Mouse (Mus musculus) ES-CJ7 (cell line): ENCODE results near the gene Foxp1.

ENCODE experiments used
- DNase-seq: peaks from one replicate; pipeline ENCODE4 v3.0.0; 2011; ENCODE audit warnings: low read depth, low spot score

Foxp1 gene

DNA sequence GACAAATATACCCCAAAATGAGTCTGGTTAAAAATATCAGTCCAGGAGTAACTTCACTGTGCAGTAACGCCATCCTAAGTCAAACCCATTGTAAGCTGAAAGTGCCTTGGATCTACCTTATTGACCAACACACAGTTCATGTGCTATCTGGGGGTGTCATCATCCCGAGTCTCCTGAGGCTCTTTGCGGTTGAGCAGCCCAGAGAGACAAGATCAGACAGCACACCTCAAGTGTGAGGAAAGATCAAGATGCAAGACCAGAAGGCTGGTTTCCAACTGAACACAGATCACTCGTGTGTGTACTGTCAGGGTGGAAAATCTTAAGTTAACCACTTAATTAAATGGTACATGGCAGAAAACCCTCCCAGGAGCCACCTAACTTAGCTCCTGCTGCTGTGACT, 238.5 kb downstream of the Foxp1 start:
- no peak for DNase-seq

DNA sequence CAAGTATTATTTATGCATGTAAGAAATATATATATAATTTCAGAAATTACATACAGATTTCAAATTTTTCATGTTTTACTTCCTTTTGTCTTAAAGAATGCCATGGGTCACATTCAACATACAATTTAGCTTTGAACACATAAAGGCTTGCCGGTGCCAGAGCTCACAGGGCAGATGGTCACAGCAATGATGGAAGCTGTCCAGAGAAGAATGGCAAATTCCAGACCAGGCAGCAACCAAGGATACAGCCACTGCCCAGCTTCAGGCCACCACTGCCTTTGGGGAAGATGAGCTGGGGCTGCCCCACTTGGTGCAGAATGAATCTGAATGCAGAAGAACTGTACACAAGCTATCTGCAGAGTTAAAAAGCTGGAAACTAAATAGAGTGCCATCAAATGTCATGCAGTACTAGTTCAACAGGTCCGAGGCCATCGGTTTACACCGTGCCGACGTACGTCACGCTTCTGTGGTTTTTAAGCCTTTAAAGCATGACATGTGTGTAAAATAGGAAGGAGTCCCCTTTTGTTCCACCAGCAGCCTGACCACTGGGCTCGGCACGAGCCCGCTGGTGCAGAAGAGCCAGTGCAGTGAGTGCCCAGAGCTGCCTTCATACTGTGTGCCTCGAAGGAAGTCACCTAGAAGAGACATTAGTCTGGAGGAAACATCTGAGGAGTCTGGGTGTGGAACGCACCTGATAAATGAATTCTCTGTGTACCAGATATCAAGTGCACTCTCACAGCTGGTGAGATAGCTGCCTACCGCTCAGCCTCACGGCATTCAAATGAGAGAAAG, 239.5 kb downstream of the Foxp1 start:
- DNase-seq: no peak

GRCm38 (mm10) chr6:99281433-99281832, 241.1 kb downstream of the Foxp1 start:
- no peak for DNase-seq

- DNase-seq: no peak
Observed at GRCm38 (mm10) chr6:99280619-99281018, 241.9 kb downstream of the Foxp1 start.

GRCm38 (mm10) chr6:99277251-99277650, 245.3 kb downstream of the Foxp1 start:
- DNase-seq: no peak

- no peak for DNase-seq
Observed at GRCm38 (mm10) chr6:99276297-99276653, 246.2 kb downstream of the Foxp1 start.

DNA sequence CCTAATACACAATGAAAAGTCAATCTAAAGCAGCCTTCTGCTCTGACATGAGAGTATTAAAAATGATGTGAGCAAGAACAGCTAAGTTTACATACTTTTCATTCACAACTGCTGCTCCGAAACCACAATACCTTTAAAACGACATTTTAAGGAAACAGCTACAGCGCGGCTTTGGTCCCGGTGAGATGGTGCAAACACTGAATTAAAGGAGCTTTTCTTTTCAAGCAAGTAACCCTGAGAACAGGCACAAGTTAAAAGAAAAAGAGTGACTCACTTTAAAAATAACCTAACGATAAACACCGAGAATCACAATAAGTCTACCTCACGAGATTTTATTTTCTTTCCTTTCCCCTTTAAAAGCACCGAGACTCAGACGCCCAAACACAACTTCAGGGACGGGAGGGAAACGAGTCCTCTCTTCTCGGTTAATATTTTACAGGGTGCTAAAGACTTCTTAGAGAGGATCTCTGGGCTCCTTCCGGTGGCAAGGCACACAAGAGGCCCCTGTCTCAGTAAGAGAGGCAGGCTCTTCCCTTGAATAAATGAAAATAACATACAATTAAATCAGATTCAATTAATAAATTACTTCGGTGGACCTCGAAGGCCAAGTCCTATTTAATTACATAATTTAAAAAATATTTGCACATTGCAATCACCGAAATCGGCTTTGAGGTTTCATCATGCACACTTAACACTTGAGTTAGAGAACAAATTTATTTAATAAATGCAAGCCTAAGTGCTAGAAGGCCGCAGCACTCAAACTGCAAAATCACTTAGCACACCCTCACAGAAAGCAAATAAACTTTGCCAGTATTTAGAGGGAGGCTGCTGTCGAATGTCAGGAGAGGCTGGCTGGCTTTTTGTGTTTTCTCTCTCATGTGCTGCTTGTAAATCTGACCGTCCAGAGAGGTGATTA, 246.9 kb downstream of the Foxp1 start:
- no peak for DNase-seq

GRCm38 (mm10) chr6:99274667-99275066, 247.9 kb downstream of the Foxp1 start:
- no peak for DNase-seq

GRCm38 (mm10) chr6:99274222-99274621, 248.3 kb downstream of the Foxp1 start:
- no peak for DNase-seq

GRCm38 (mm10) chr6:99273177-99273576, 249.3 kb downstream of the Foxp1 start:
- DNase-seq: no peak

- no peak for DNase-seq
Observed at GRCm38 (mm10) chr6:99272174-99272573, 250.3 kb downstream of the Foxp1 start.

DNA sequence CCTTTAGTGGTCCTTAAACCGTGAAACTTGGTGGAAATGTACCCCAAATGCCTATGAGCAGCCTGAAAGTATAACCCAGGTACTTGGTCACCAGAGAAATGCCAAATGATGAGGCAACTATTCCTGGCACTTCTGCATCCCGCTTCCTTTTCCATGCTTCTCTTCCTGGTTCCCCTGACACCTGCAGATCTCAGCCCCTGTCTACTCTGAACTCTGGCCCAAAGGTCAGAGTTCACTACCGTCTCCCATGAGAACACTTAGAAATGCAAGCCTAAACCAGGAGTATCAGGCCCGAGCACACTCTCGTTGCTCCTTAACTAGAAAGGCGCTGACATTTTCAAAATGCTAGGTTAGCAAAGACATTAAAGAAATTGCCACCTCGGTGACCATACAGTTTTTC, 250.8 kb downstream of the Foxp1 start:
- DNase-seq: no peak

DNA sequence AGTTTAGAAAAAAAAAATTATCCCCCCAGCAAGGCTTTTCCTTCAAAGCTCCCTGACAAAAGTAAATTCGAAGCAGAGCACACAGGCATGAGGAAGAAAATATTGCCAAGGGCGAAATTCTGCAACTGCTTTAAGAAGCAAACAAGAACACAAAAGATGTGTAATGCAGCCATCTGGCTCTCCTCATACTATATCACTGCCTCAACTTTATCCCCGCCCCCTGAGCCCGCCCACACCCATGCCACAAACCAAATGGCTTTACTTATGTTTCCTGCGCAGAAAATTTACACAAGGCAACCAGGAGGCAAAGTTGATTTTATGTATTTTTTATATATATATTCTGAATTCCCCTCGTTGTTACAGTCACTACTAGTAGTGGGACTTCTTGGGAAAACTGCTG, 252.6 kb downstream of the Foxp1 start:
- no peak for DNase-seq

GRCm38 (mm10) chr6:99268171-99269061, 254.1 kb downstream of the Foxp1 start:
- DNase-seq: no peak

DNA sequence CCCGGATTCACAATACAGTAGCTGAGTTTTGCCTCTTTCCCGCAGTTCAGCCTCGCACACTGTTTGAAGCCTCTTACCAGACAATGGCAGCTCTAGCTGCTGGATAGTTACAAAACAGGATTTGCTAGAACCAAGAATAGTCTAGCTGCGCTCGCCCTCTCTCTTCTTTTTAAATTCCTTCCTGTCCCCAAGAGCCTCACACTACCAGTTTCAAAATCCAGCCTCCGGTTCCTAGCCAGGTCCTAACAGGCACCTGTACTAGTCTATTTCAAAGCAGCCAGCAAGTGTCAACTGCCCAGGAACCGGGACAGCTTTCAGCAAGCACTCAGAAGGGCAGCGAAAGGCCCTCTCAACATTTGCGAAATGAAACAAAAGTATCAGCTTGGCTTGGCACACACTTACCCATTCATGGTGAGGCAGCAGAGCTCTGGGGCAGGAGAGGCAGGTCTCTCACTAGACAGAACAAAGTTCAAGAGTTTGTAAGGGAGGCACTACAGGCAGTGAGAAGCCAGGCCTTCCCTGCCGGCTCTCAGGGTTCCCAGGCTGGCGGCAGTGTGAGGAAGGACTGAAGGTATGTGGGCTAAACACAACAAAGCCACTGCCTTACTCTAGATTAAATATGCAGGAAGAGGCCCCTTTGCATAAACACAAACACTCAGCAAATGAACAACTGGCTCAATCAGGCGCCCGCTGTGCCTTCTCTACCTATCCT, 256.4 kb downstream of the Foxp1 start:
- DNase-seq: peak; percentile 50

DNA sequence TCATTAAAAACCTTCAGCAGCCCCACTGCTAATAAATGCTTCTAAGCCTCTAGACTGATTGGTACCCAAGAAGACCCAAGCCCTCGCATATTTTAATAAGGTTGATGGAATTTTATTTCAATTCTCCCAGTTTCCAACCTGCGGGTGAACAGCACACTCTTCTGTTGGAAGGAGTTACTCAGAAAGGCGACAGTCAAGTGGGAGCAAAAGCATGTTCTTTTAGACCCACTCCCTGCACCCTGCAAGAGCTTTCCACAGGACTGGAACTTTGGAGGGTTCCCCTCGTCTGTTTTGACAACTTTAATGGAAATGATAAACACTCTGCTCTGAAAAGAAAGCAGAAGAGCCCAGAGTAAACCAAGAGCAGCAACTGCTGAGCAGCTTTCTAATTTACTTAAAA, 257.3 kb downstream of the Foxp1 start:
- no peak for DNase-seq

DNA sequence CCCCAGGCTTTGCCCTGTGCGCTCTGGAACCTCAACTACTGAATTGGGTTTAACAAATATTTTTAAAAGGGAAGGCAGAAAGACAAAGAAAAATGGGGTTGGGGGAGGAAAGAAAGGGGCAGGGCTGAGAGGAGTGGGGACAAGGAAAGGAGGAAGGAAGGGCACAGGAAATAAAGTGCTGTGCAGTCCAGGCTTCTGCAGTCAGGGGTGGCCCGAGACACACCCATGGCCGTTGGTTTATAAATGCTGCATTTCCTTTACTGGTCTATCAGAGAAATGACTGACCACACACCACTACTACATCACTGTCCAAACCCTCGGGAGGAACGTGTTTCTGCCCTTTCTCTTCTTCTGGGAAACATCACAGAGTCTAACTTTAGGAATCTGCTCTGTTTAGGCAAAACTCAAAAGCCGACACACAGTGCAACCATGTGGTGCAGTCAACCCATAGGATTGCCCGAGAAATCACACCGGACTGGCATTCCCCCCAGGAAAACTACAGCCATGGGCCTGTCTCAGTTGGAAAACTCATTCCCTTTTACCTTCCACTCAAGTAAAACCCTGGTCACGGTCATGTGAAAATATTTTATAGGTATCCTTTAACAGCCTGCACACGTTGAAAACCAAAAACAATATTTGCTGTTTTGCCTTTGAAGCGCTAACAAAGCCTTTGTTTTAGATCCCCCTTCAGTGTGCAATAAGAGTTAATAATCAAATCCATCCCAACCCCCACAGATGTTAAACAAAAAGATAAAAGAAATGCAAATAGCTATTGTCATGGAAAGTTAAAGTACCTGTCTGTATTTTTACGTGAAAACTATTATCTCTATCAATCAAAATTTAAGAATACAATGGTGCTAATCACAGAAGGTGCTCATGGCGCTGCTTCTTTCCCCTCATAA, 258.1 kb downstream of the Foxp1 start:
- DNase-seq: no peak

- DNase-seq: no peak
Observed at GRCm38 (mm10) chr6:99263886-99264185, 258.7 kb downstream of the Foxp1 start.

- DNase-seq: peak; percentile 59
Observed at GRCm38 (mm10) chr6:99263061-99263885, 259.2 kb downstream of the Foxp1 start.
